Mouse (Mus musculus) gastrocnemius, postnatal 4 days (tissue): ENCODE data around the gene Mboat1. TPM values are rescaled to one million over a fixed set of nuclear protein-coding genes. Genes with fewer than 3 reads are reported as not detected.

Experiments used
- DNase-seq, 2 experiments: peaks; one replicate each; pipeline ENCODE4 v3.0.0; 2021 to 2022; ENCODE audit warnings: low spot score in 2 of 2, mixed read lengths in 2 of 2
- long read RNA-seq, 2 experiments: library from polyadenylated mRNA; stranded (forward); transcript quantifications; one replicate each; pipeline ENCODE4 v2.0.0; 2021
- total RNA-seq, 2 experiments: library from RNA; stranded (reverse); gene quantifications; 2 replicates each; pipeline ENCODE4 v1.2.3; 2021

Mboat1 gene
- 1 to 10 TPM; 6.8 to 8.2 TPM for total RNA-seq
- long read RNA-seq, experiment 1, transcript Mboat1-201 (13 exons, 2,905 nt) = major isoform, 7 of 12 reads
- long read RNA-seq, experiment 1, partial matches to known transcripts = 2 of 12 reads
- long read RNA-seq, experiment 1, other reads (novel, unspliced or antisense) = 2 of 12 reads
- long read RNA-seq, experiment 2, transcript Mboat1-201 (13 exons, 2,905 nt) = major isoform, 9 of 12 reads
- long read RNA-seq, experiment 2, partial matches to known transcripts = 2 of 12 reads
- long read RNA-seq, experiment 2, other reads (novel, unspliced or antisense) = 1 of 12 reads

DNA sequence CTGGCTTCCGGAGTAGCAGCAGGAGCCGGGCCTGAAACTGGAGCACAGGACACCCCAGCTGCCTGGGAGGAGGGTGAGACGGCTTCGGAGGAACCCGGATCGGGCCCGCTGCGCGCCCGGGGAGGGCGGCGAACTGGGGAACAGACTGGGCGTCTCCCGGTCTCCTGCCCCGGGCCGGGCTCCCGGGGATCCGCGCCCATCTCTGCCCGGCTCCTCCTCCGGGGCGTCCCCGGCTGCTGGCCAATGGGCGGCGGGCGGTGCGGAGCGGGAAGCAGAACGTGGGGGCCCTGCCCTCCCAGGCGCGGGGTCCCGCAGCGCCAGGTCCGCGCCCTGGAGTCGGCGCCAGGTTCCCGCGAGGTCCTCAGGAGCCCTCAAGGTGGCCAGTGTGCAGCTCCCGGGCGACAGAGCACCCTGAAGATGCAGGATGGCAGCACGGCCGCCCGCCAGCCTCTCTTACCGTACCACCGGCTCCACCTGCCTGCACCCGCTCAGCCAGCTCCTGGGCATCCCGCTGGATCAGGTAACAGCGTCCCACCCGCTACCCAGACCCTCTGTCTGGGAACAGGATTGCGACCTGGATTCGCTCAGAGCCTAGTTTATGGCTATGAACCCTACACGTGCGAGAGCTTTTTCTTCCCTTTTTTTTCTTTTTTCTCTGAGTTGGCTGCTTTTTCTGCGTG lies at the start of gene Mboat1:
TSS of gene Mboat1 (plus strand) at position 247 of the 680 bp plus-strand sequence.
- DNase-seq = peak; percentile 75 to 82

GRCm38 (mm10) chr13:30093086-30093485 lies 43.2 kb upstream of the Mboat1 start:
- DNase-seq = no peak

GRCm38 (mm10) chr13:30095851-30096250 lies 40.4 kb upstream of the Mboat1 start:
- no peak for DNase-seq

DNA sequence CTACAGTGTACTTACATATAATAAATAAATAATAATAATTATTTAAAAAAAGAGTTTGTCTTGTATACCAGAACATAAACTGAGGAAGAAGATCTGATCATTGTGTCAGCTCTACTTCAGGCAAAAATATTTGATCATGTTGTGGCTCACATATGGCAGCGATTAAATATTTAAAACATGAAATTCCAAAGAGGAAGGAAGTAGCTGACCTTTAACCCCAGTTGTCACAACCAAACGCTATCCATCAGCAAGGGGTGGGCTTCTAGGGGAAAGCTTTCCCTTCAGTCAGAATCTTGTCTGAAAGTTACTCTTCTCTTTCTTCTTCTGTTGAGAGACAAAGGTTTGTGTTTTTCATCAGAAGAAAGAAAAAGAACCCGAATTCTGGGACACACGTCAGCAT lies 39.8 kb upstream of the Mboat1 start:
- DNase-seq = no peak

GRCm38 (mm10) chr13:30109001-30109600 lies 27.2 kb upstream of the Mboat1 start:
- no peak for DNase-seq

DNA sequence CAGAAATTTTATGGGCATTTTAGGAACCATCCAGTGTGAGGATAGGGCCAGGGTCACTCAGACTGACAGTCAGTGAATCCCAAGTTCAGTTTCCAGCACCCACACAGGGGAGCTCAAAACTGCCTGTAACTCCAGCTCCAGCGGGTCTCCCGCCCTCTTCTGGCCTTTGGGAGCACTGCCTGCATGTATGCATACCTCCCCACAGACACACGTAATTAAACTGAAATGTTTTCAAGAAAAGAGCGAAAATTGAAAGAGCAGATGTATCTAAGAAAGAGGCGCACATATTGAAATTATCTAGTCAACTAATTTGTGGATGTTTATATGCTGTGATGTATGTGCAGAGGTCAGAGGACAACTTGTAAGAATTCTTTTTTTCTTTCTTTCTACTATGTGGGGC lies 20.5 kb upstream of the Mboat1 start:
- DNase-seq = no peak

DNA sequence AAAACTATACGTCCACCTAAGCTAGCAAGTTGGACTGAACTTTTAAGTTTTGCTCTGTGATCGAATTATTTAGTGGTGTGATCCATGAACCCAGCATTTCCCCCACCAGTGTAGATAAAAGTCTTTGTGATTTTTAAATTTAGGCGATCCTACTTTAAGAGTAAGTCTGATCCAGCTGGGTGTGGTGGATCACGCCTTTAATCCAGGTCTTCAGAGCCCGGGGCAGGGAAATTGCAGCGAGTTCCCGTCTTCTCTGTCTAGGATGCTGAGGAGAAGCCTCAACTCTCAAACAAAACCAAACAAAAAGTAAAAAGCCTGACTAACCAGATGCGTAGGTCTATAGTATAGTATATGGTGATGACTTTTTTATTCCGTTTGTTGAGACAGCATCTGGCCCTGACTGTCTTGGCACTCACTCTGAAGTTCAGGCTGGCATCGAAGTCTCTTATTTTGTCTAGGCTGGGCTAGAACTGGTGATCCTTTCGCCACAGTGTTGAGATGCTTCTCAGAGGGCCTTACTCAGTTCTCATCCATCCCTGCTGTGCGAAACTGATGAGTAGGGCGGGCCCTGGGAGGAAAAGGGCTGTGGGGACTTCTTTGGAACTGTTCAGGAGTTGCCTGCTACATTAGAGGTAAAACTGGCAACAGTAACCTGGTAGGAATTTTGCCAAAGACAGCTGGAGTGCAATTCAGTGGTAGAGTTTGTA lies 787 bp downstream of the Mboat1 start:
- no peak for DNase-seq

DNA sequence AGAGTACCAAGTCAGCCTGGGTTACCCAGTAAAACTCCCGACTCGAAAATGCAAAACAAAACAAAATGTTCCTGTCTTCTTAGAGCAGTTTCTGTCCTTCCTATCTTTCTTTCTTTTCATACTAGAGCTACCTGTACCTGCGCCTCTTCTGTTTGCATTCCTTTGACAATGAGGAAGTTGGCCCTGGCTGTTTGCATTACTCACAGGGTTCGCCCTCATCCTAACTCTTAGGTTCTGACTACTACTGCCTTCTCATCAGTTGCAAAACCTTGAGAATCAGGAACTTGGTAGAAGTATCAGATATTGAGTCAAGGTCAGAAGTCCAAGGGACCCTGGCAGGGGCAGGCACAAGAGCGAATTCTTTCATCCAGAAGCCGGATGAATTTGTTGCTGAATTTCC lies 1.7 kb downstream of the Mboat1 start:
- no peak for DNase-seq

DNA sequence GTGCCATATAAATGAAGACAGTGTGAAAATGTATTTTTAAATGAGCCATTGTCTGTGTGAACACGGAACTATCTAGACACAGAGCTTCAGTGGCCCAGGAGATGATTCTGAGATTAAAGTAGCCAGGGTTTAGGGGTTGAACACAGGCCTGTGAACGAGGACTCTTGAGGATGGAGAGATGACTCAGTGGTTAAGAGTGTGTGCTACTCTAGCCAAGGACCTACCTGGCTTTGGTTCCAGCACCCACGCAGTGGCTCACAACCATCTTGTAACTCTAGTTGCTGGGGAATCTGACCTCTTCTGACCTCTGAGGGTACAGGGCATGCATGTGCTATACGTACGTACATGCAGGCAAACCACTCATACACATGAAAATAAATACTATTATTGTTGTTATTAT lies 3.9 kb downstream of the Mboat1 start:
- no peak for DNase-seq

GRCm38 (mm10) chr13:30140646-30141045 lies 4.4 kb downstream of the Mboat1 start:
- no peak for DNase-seq

GRCm38 (mm10) chr13:30141996-30142395 lies 5.7 kb downstream of the Mboat1 start:
- DNase-seq = no peak

- no peak for DNase-seq
These were observed 10.2 kb downstream of the Mboat1 start for GRCm38 (mm10) chr13:30146468-30146867.

- no peak for DNase-seq
These were observed 18.0 kb downstream of the Mboat1 start for GRCm38 (mm10) chr13:30154264-30154663.

DNA sequence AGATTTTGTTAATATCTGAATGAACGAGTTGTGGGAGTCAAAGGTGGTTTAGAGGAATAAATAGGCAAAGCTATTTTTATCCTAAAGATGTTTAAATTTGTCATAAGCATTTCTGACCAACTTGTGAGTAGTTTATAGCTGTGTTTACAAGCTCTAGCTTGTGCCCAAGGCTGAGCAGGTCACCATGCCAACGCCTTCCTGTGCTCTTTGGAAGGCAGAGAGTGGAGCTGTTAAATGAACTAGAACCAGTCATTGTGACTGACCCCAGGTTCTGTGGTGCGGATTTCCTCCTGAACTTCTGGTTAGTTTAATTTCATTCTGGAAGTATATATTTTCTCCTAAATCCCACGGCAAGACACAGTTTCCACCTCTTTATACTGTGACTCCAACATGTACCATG lies 23.3 kb downstream of the Mboat1 start:
- DNase-seq = no peak

GRCm38 (mm10) chr13:30163521-30163920 lies 27.2 kb downstream of the Mboat1 start:
- DNase-seq = no peak

DNA sequence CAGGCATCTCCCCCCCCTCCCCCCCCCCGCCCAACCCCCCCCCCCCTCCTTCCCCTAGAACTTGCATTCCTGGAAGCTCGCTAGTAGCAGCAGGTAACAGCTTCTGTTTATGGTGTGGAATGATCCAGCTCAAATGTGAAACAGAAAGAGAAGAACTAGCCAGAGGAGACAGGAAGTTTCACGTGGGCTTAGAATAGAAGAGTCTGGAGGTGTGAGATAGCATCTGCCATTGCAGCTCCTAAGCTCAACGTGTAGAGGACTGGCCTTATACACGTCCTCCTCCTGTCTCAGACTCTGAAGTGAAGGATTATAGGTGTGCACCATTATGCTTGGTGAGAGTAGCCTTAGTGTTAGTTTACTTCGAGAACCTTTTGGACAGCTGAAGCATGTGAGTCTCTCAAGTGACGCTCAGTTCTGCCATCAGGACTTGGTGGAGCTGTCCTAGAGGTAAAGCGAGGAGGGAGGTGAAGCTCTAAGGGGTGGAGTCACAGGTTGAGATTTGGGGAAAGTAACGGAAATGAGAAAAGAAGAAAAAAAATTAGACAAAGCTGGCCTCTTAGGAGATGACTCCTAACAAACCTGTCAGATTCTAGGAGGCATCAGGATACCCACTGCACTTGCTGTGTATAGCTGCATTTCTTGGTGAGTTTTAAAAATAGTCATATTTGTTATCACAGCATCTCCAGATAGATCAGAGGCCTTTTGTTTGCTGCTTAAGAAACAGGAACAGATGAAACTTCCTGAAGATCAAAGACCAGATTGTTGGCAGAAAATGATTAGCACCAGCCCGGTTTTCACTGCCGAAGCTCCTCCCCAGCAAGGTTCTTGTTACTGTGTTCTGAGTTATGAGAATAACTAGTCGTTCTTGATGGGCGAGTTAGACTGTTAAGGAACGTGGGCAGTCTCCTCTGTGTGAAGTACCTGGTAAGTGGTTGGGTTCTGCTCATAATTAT lies 30.1 kb downstream of the Mboat1 start:
- no peak for DNase-seq

GRCm38 (mm10) chr13:30167499-30167898 lies 31.2 kb downstream of the Mboat1 start:
- DNase-seq = no peak

GRCm38 (mm10) chr13:30168803-30169202 lies 32.5 kb downstream of the Mboat1 start:
- no peak for DNase-seq

DNA sequence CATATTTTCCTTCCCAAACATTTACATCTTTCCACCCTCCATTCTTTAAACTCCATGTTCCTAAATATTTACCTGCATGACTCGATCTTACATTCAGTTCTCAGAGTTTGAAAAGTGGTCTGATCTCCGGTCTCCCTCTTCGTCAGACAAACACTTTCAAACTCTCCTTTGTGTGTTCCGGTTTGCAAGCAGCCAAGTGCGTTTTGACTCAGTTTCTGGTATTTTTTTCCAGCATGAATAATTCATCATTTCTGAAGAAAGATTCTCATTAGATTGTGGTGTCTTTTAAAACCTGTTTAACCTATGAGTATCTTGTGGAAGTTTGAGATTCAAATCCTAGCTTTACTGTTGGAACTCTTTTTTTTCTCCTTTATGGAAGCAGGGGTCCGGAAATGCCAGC lies 33.8 kb downstream of the Mboat1 start:
- DNase-seq = no peak

DNA sequence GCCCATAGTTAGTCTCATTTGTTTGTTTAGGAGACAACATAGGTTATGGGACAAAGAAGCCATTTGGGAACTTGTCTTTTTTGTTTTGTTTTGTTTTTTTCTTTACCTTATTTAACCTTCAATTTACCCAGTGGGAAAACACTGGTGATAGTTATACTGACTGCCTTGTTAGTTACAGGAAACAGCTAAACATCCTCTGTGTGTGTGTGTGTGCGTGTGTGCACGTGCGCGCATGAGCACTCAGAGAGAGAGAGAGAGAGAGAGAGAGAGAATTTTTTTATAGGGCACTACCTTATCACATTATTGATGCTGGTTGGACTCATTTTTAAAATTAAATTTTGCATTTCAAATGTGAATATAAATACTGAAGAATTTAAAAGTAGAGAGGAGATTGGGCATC lies 38.3 kb downstream of the Mboat1 start:
- no peak for DNase-seq

DNA sequence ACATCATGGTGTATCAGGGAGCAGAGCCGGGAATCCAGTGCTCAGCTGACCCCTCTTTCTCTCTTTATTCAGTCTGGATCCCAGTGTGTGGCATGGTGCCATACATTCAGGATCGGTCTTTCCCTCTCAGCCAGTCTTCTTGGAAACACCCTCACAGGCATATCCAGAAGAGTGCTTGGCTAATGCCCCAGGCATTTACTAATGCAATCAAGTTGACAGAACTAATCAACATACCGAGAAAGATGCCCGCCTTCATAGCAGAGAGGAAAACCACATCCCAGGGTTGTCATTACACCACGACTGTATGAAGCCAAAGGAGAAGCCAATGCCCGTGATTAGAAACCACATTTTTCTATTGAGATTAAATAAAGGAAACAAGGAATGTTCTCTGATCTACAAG lies 41.1 kb downstream of the Mboat1 start:
- DNase-seq = no peak
